ENCODE assay signal across 31 mouse cellular contexts in the genomic region with DNA sequence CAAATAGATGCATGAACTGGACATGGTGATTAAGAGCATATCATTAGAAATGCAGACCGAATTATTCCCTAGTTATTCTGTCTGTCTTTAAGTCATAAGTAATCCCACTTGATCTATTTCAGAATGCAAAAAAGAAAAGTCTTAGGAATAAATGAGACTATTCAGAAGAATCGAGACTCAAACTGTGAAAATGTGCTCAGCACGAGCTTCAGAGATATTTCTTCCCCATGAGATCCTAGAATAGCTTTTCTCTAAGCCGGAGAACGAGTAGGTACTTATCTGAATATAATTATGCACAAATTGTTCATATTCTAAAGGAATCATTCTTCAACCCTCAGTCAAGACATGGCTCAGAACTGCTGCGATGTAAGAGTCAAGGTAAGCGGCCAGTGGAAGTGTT. TPM values are rescaled to one million over a fixed set of nuclear protein-coding genes. Genes with fewer than 3 reads are reported as not detected.
"Had no signal": no experiment of that assay in that cellular context is flagged by ENCODE, and none has a peak within 500 bp of the region (broad histone marks: within the 10 kb centered on the region; RNA-seq: fewer than 3 reads in every experiment).

No protein-coding gene starts in this region.

- H3K9ac ChIP-seq: embryonic facial prominence, embryonic 12.5 days; embryonic facial prominence, embryonic 13.5 days; embryonic facial prominence, embryonic 15.5 days; forebrain, embryonic 12.5 days; forebrain, embryonic 13.5 days; forebrain, embryonic 15.5 days; forebrain, postnatal 0 days had no signal

- ATAC-seq: forebrain, embryonic 13.5 days; forebrain, embryonic 14.5 days; forebrain, embryonic 15.5 days; forebrain, embryonic 16.5 days; forebrain, postnatal 0 days had no signal

- H3K4me1 ChIP-seq: embryonic facial prominence, embryonic 10.5 days; embryonic facial prominence, embryonic 12.5 days; embryonic facial prominence, embryonic 15.5 days; forebrain, embryonic 12.5 days had no signal

- H3K27ac ChIP-seq: embryonic facial prominence, embryonic 10.5 days; embryonic facial prominence, embryonic 12.5 days; embryonic facial prominence, embryonic 13.5 days; embryonic facial prominence, embryonic 15.5 days; forebrain, embryonic 10.5 days; forebrain, embryonic 12.5 days; forebrain, embryonic 13.5 days; forebrain, embryonic 15.5 days; gastrocnemius, adult 2 months; heart, adult 2 months had no signal

- H3K9me3 ChIP-seq: embryonic facial prominence, embryonic 10.5 days; embryonic facial prominence, embryonic 12.5 days; embryonic facial prominence, embryonic 13.5 days; embryonic facial prominence, embryonic 15.5 days; forebrain, embryonic 10.5 days; forebrain, embryonic 12.5 days; forebrain, embryonic 13.5 days; forebrain, embryonic 15.5 days had no signal

- H3K4me3 ChIP-seq: embryonic facial prominence, embryonic 10.5 days; embryonic facial prominence, embryonic 12.5 days; embryonic facial prominence, embryonic 13.5 days; embryonic facial prominence, embryonic 15.5 days; erythroblast, embryonic 14.5 days; forebrain, embryonic 10.5 days; forebrain, embryonic 12.5 days; forebrain, embryonic 13.5 days; forebrain, embryonic 15.5 days; gastrocnemius, adult 2 months; heart, adult 2 months had no signal

- DNase-seq: cerebellum, adult 2 months; cerebellum, adult 8-10 months; cerebellum, adult 9-10 months; cerebellum, adult 9-11 months; cerebellum, postnatal 10 days; cerebellum, postnatal 14 days; cerebellum, postnatal 25 days; cerebellum, postnatal 36 days; embryo, embryonic 11 days; forebrain, postnatal 0 days; gastrocnemius, adult 2 months; gastrocnemius, postnatal 10 days; gastrocnemius, postnatal 14 days; gastrocnemius, postnatal 25 days; gastrocnemius, postnatal 36 days; heart, adult 11 months; heart, adult 18-20 months; heart, adult 2 months had no signal

- H3K27me3 ChIP-seq: embryonic facial prominence, embryonic 12.5 days; embryonic facial prominence, embryonic 13.5 days; embryonic facial prominence, embryonic 15.5 days; forebrain, embryonic 12.5 days; forebrain, embryonic 13.5 days; forebrain, embryonic 15.5 days had no signal

- H3K4me2 ChIP-seq: embryonic facial prominence, embryonic 12.5 days; embryonic facial prominence, embryonic 13.5 days; embryonic facial prominence, embryonic 15.5 days; forebrain, embryonic 12.5 days; forebrain, embryonic 13.5 days; forebrain, embryonic 15.5 days had no signal

- H3K36me3 ChIP-seq: embryonic facial prominence, embryonic 10.5 days; embryonic facial prominence, embryonic 12.5 days; embryonic facial prominence, embryonic 13.5 days; embryonic facial prominence, embryonic 15.5 days; forebrain, embryonic 10.5 days; forebrain, embryonic 12.5 days; forebrain, embryonic 15.5 days had no signal

RNA-seq across cellular contexts. Expression of a gene that starts 27.2 kb away (rescaled TPM):
- total RNA-seq: common myeloid progenitor, adult 5-6 weeks; granulocyte monocyte progenitor cell, adult 5-6 weeks had no signal
